Mouse (Mus musculus) liver, postnatal 0 days (tissue): ENCODE data around the gene Galp.

ENCODE experiments used
- CTCF ChIP-seq: sonication (generic); IDR thresholded peaks from 2 replicates; pipeline ENCODE4 v1.5.1; 2016; ENCODE audit warnings: antibody characterized with exemption, low read depth
- EP300 ChIP-seq: IDR thresholded peaks from 2 replicates; pipeline ENCODE4 v1.6.1; 2016; ENCODE audit warnings: antibody characterized with exemption, low read depth, mild to moderate bottlenecking

GRCm38 (mm10) chr7:6184521-6184920 is 12.4 kb upstream of the Galp start:
- TF ChIP-seq CTCF (no peak), EP300 (no peak)
